Mouse (Mus musculus) lung, embryonic 14.5 days (tissue): ENCODE results near the gene Pnldc1. TPM values are rescaled to one million over a fixed set of nuclear protein-coding genes. Genes with fewer than 3 reads are reported as not detected.

ENCODE experiments used
- ATAC-seq: fragments of 200-750 bp; cut with Nextera tagmentation; 2 replicates; pipeline ENCODE4 v1.8.0; 2017; ENCODE audit warnings: mild to moderate bottlenecking, moderate TSS enrichment, moderate library complexity; ENCODE audit not compliant: insufficient read depth
- DNase-seq: peaks from one replicate; pipeline ENCODE4 v3.0.0-alpha.2; 2015
- H3K27ac ChIP-seq: fragments of 300-500 bp; sonication (generic); 2 replicates; pipeline ENCODE4 v1.5.1; 2014; ENCODE audit warnings: low read depth, mild to moderate bottlenecking, moderate library complexity
- H3K27me3 ChIP-seq: fragments of 300-500 bp; sonication (generic); 2 replicates; pipeline ENCODE4 v1.6.1; 2014; ENCODE audit warnings: low read length, control low read depth; ENCODE audit not compliant: insufficient read depth
- H3K36me3 ChIP-seq: fragments of 300-500 bp; sonication (generic); 2 replicates; pipeline ENCODE4 v1.6.1; 2014; ENCODE audit warnings: control low read depth; ENCODE audit not compliant: insufficient read depth
- H3K4me1 ChIP-seq: fragments of 300-500 bp; sonication (generic); 2 replicates; pipeline ENCODE4 v1.6.1; 2014; ENCODE audit warnings: antibody characterized with exemption, control low read depth; ENCODE audit not compliant: insufficient read depth
- H3K4me2 ChIP-seq: fragments of 300-500 bp; sonication (generic); 2 replicates; pipeline ENCODE4 v1.6.1; 2014; ENCODE audit warnings: mild to moderate bottlenecking
- H3K4me3 ChIP-seq: fragments of 300-500 bp; sonication (generic); 2 replicates; pipeline ENCODE4 v1.5.1; 2014; ENCODE audit warnings: low read depth, low read length
- H3K9ac ChIP-seq: fragments of 300-500 bp; sonication (generic); 2 replicates; pipeline ENCODE4 v1.6.1; 2014
- H3K9me3 ChIP-seq: fragments of 300-500 bp; sonication (generic); 2 replicates; pipeline ENCODE4 v1.6.1; 2016; ENCODE audit warnings: low read depth, low read length, control low read depth
- CTCF ChIP-seq: IDR thresholded peaks from 2 replicates; pipeline ENCODE4 v1.5.1; 2016; ENCODE audit warnings: antibody characterized with exemption, low read depth
- WGBS: fragments of 180-500 bp; shearing (Covaris S2); extraction: QIAGEN DNeasy Blood & Tissue Kit; methylation state at CpG from one replicate; pipeline ENCODE4 v1.1.7; 2014; 5-methylcytosine and 5-hydroxymethylcytosine counted together
- polyA plus RNA-seq: library from polyadenylated mRNA; unstranded; fragments of >200 nt; fragmentation: Nextera tagmentation; extraction: Ambion mirVana; gene quantifications from 2 replicates; pipeline ENCODE4 v1.2.1, GENCODE M21; 2014

The Pnldc1 gene
- polyA plus RNA-seq, 1 experiment from 2014 or later = 1.4 TPM

- 0 out of 2 replicates have a peak, but pooled peaks cover 2% of the 10 kb centered on the region for H3K4me1 ChIP-seq
- H3K4me2 ChIP-seq = no peak overlapping the region
- DNase-seq (no peak), ATAC-seq (no peak)
- 10% methylated on average over 4 of the region's 4 CpGs for WGBS
- no peaks in the 10 kb centered on the region for H3K27me3 ChIP-seq
- no peak for TF ChIP-seq CTCF
- H3K27ac ChIP-seq = no peak overlapping the region
- no peaks in the 10 kb centered on the region for H3K9me3 ChIP-seq
- no peak overlapping the region for H3K4me3 ChIP-seq
- no peaks in the 10 kb centered on the region for H3K36me3 ChIP-seq
- H3K9ac ChIP-seq = no peak overlapping the region
These were observed 41.4 kb downstream of the Pnldc1 start for GRCm38 (mm10) chr17:12868640-12869039.

GRCm38 (mm10) chr17:12868043-12868442 lies 42.0 kb downstream of the Pnldc1 start, which contains the start of gene Mas1:
Gene Mas1, minus strand, starts transcription at chr17:12868143.
- DNase-seq (no peak), ATAC-seq (no peak)
- no peak for TF ChIP-seq CTCF
- no peaks in the 10 kb centered on the region for H3K36me3 ChIP-seq
- H3K4me1 ChIP-seq = 0 out of 2 replicates have a peak, but pooled peaks cover 2% of the 10 kb centered on the region
- no peak within 1 kb of the TSS for H3K9ac ChIP-seq
- H3K27ac ChIP-seq = no peak within 1 kb of the TSS
- 20% methylated on average over 2 of the region's 2 CpGs for WGBS
- no peaks in the 10 kb centered on the region for H3K9me3 ChIP-seq
- H3K4me3 ChIP-seq = no peak within 1 kb of the TSS
- H3K4me2 ChIP-seq = no peak within 1 kb of the TSS
- H3K27me3 ChIP-seq = no peaks in the 10 kb centered on the region

- WGBS = 82% methylated on average over 10 of the region's 10 CpGs
- DNase-seq (no peak), ATAC-seq (no peak)
- Histone ChIP-seq H3K27me3 (no peaks in the 10 kb centered on the region), H3K4me2 (no peak overlapping the region), H3K4me3 (no peak overlapping the region), H3K9me3 (no peaks in the 10 kb centered on the region), H3K27ac (no peak overlapping the region), H3K4me1 (0 out of 2 replicates have a peak, but pooled peaks cover 2% of the 10 kb centered on the region), H3K36me3 (no peaks in the 10 kb centered on the region), H3K9ac (no peak overlapping the region)
- no peak for TF ChIP-seq CTCF
These were observed 43.2 kb downstream of the Pnldc1 start for GRCm38 (mm10) chr17:12866853-12867252.

- 59% methylated on average over 3 of the region's 3 CpGs for WGBS
- H3K4me2 ChIP-seq = no peak overlapping the region
- no peaks in the 10 kb centered on the region for H3K9me3 ChIP-seq
- no peaks in the 10 kb centered on the region for H3K27me3 ChIP-seq
- H3K4me3 ChIP-seq = no peak overlapping the region
- DNase-seq = peak; percentile 19
- H3K36me3 ChIP-seq = no peaks in the 10 kb centered on the region
- no peak overlapping the region for H3K9ac ChIP-seq
- ATAC-seq = no peak
- H3K4me1 ChIP-seq = 0 out of 2 replicates have a peak, but pooled peaks cover 2% of the 10 kb centered on the region
- TF ChIP-seq CTCF = no peak
- H3K27ac ChIP-seq = no peak overlapping the region
These were observed 44.6 kb downstream of the Pnldc1 start for GRCm38 (mm10) chr17:12865407-12865806.

GRCm38 (mm10) chr17:12864111-12864510 lies 45.9 kb downstream of the Pnldc1 start:
- Histone ChIP-seq H3K27me3 (no peaks in the 10 kb centered on the region), H3K27ac (no peak overlapping the region), H3K9ac (no peak overlapping the region), H3K36me3 (no peaks in the 10 kb centered on the region), H3K4me2 (no peak overlapping the region), H3K4me1 (0 out of 2 replicates have a peak, but pooled peaks cover 2% of the 10 kb centered on the region), H3K4me3 (no peak overlapping the region), H3K9me3 (no peaks in the 10 kb centered on the region)
- ATAC-seq (no peak), DNase-seq (no peak)
- TF ChIP-seq CTCF = no peak

GRCm38 (mm10) chr17:12859006-12859520 lies 51.0 kb downstream of the Pnldc1 start:
- no peaks in the 10 kb centered on the region for H3K27me3 ChIP-seq
- no peaks in the 10 kb centered on the region for H3K36me3 ChIP-seq
- H3K27ac ChIP-seq = no peak overlapping the region
- no peak overlapping the region for H3K9ac ChIP-seq
- TF ChIP-seq CTCF = no peak
- no peak overlapping the region for H3K4me2 ChIP-seq
- ATAC-seq (no peak), DNase-seq (no peak)
- H3K4me3 ChIP-seq = no peak overlapping the region
- 62% methylated on average over 8 of the region's 8 CpGs for WGBS
- H3K9me3 ChIP-seq = no peaks in the 10 kb centered on the region
- H3K4me1 ChIP-seq = no peaks in the 10 kb centered on the region

GRCm38 (mm10) chr17:12858072-12858471 lies 52.0 kb downstream of the Pnldc1 start:
- Histone ChIP-seq H3K4me3 (no peak overlapping the region), H3K9ac (no peak overlapping the region), H3K9me3 (no peaks in the 10 kb centered on the region), H3K4me2 (no peak overlapping the region), H3K36me3 (no peaks in the 10 kb centered on the region), H3K27me3 (no peaks in the 10 kb centered on the region), H3K4me1 (no peaks in the 10 kb centered on the region), H3K27ac (no peak overlapping the region)
- ATAC-seq (no peak), DNase-seq (peak; percentile 67)
- TF ChIP-seq CTCF = peak; percentile 55
- 39% methylated on average over 4 of the region's 4 CpGs for WGBS
